Mouse (Mus musculus) liver, adult 2 months (tissue): ENCODE measurements at regions not wholly inside any gene's neighbourhood (a gene's known extent, or its start where the extent isn't known, plus 50 kb on each side); places are given as distances from the start of the nearest gene placed in this dataset.

ENCODE experiments used
- DNase-seq: peaks from one replicate; pipeline ENCODE4 v3.0.0-alpha.2; 2011; ENCODE audit warnings: low read depth, low spot score; ENCODE audit errors: extremely low read depth
- H3K27ac ChIP-seq: fragments of 200-500 bp; replicated peaks from 2 replicates; pipeline ENCODE4 v1.5.1; 2012; ENCODE audit warnings: low read depth, mild to moderate bottlenecking, control low read depth, inconsistent platforms, low read length; ENCODE audit not compliant: insufficient read depth
- H3K27me3 ChIP-seq: fragments of 200-500 bp; 2 replicates; pipeline ENCODE4 v1.6.1; 2012; ENCODE audit warnings: mild to moderate bottlenecking, moderate library complexity, low read length, inconsistent platforms; ENCODE audit not compliant: control insufficient read depth, insufficient read depth
- H3K36me3 ChIP-seq: fragments of 200-500 bp; 2 replicates; pipeline ENCODE4 v1.6.1; 2012; ENCODE audit warnings: low read length, inconsistent platforms; ENCODE audit not compliant: control insufficient read depth, insufficient read depth
- H3K4me1 ChIP-seq: fragments of 200-500 bp; 2 replicates; pipeline ENCODE4 v1.6.1; 2011; ENCODE audit warnings: low read length; ENCODE audit not compliant: control insufficient read depth, insufficient read depth
- H3K4me3 ChIP-seq: fragments of 200-500 bp; 2 replicates; pipeline ENCODE4 v1.5.1; 2011; ENCODE audit warnings: low read depth, mild to moderate bottlenecking, control low read depth, low read length, moderate library complexity; ENCODE audit not compliant: insufficient read depth
- H3K79me2 ChIP-seq: fragments of 200-500 bp; 2 replicates; pipeline ENCODE4 v1.6.1; 2012; ENCODE audit warnings: inconsistent platforms, mild to moderate bottlenecking, low read length, moderate library complexity; ENCODE audit not compliant: control insufficient read depth, insufficient read depth
- H3K9ac ChIP-seq: fragments of 200-500 bp; 2 replicates; pipeline ENCODE4 v1.6.1; 2012; ENCODE audit warnings: low read depth, mild to moderate bottlenecking, control low read depth, inconsistent platforms, low read length
- CTCF ChIP-seq: fragments of 200-500 bp; IDR thresholded peaks from 2 replicates; pipeline ENCODE4 v1.5.1; 2011; ENCODE audit warnings: low read depth, low read length, control low read depth
- POLR2A ChIP-seq: fragments of 200-500 bp; IDR thresholded peaks from 2 replicates; pipeline ENCODE4 v1.6.1; 2011; ENCODE audit warnings: low read length, control low read depth; ENCODE audit not compliant: insufficient read depth; ENCODE audit errors: extremely low read depth
- WGBS: fragments of 180-500 bp; shearing (Covaris S2); methylation state at CpG from one replicate; pipeline ENCODE4 v1.1.7; 2018; 5-methylcytosine and 5-hydroxymethylcytosine counted together

DNA sequence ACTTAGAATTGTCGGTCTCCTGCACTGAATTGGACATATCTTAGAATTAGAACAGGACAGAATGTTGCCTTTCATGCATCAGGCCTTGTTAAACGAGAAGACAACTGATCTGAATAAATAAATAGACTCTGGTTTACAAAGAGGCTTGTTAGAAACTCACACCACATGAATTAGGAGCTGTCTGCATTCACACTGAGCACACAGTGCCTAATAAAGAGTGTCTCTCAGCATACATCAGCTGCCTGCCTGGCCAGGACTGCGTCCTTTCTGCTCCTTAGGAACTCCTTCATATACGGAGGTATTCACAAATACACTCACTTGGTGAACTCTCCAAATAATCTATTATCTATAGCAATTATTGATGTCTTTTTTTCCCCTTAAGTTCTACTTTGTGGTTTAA is 96.9 kb upstream of the Sgk1 start:
- Histone ChIP-seq H3K36me3 (no peaks in the 10 kb centered on the region), H3K27ac (no peak overlapping the region), H3K79me2 (no peaks in the 10 kb centered on the region), H3K4me1 (no peaks in the 10 kb centered on the region), H3K9ac (no peak overlapping the region), H3K4me3 (no peak overlapping the region), H3K27me3 (no peaks in the 10 kb centered on the region)
- TF ChIP-seq POLR2A (no peak), CTCF (no peak)
- 85% methylated on average over 4 of the region's 4 CpGs for WGBS
- DNase-seq = no peak

DNA sequence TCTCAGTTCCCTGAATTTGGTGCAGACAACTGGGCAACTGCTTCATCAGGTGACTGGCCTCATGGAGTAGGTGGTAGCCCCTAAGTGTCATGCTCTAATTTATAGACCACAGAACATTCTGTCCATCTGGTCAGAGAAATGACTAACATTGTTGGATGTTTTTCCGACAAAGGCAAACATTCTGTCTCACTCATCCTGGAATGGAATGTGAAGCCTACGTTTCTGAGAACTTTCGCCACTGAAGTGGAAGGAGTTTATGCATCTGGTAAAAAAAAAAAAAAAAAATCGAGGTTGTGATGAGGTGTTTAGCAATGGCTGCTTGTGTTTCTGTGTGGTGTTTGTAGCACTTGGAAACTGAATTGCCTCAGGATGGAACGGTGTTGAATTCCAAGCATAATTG is 96.2 kb upstream of the Sgk1 start:
- Histone ChIP-seq H3K27ac (no peak overlapping the region), H3K4me1 (no peaks in the 10 kb centered on the region), H3K9ac (no peak overlapping the region), H3K36me3 (no peaks in the 10 kb centered on the region), H3K4me3 (no peak overlapping the region), H3K27me3 (no peaks in the 10 kb centered on the region), H3K79me2 (no peaks in the 10 kb centered on the region)
- WGBS = 78% methylated on average over 5 of the region's 5 CpGs
- no peak for DNase-seq
- TF ChIP-seq CTCF (no peak), POLR2A (no peak)

DNA sequence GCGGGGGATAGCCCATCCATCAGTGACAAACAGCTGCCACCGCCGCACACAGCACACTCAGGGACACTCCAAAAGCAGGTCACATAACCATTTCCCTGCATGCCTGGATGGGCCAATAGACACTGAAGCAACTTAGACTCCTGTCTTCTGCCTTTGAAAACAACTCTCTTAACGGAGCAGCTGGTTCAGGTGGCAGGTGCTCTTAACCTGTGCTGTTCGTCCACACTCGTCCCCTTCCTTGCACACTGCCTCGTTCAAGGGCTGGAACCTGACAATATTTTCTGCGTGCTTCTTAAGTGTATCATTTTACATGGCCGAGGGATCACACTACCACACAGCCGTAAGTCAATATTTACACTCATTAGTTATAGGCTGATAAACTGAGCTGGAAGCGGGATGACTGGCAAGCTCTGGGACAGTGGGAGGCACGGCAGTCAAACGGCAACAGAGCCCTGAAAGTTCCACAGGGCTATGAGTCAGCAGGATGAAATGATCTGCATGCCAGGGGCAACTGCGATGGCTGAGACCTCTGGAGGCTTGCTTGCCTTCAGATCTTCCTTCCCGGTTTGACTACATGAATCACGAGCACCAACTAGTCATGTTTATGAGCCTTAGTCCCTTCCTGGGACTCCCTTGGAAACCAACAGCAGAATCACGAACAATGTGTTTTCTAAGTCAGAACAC is 92.0 kb upstream of the Sgk1 start:
- TF ChIP-seq CTCF (no peak), POLR2A (no peak)
- Histone ChIP-seq H3K27ac (no peak overlapping the region), H3K79me2 (no peaks in the 10 kb centered on the region), H3K36me3 (no peaks in the 10 kb centered on the region), H3K27me3 (no peaks in the 10 kb centered on the region), H3K9ac (no peak overlapping the region), H3K4me1 (no peaks in the 10 kb centered on the region), H3K4me3 (no peak overlapping the region)
- DNase-seq = no peak
- WGBS = 39% methylated on average over 17 of the region's 17 CpGs

DNA sequence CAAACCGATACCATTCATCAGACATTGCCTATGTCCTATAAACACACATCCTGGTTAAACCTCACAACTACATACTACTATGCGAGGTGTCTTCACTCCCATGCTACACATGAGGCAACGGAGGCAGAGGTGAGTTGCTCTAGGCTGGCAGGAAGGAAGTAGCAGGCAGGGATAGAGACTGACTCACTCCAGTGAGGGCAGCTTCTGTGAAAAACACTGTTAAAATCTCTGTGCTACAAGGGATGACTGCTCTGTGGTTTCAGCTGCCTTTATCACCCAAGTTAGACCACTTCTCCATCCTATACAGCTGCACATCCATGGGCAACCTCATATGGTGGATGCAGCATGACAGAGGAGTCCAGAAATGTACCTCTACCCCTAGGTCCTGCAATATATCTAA is 91.0 kb upstream of the Sgk1 start:
- Histone ChIP-seq H3K36me3 (no peaks in the 10 kb centered on the region), H3K27ac (no peak overlapping the region), H3K79me2 (no peaks in the 10 kb centered on the region), H3K4me1 (no peaks in the 10 kb centered on the region), H3K27me3 (no peaks in the 10 kb centered on the region), H3K9ac (no peak overlapping the region), H3K4me3 (no peak overlapping the region)
- no peak for DNase-seq
- TF ChIP-seq POLR2A = no peak
- no peak for TF ChIP-seq CTCF
- 86% methylated on average over 3 of the region's 3 CpGs for WGBS

DNA sequence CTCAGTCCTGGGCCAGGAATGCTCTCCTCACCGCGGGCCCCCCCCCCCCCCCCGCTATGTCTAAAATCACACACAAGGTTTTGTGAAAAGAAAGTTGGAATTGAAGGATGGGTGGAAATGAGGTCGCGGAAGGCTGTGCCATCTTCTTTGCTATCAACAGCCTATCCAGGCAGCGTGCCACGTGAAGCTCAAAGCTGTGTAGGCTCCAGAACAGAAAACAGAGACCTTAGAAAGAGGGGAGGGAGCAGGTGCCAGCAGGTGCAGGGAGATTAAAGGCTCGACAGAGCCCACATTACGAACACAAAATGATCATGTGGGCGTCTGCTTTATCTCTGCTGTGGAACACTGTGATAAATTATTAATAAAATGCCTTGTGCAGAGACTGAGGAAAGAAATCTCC is 89.6 kb upstream of the Sgk1 start:
- Histone ChIP-seq H3K27me3 (no peaks in the 10 kb centered on the region), H3K27ac (no peak overlapping the region), H3K4me1 (no peaks in the 10 kb centered on the region), H3K79me2 (no peaks in the 10 kb centered on the region), H3K4me3 (no peak overlapping the region), H3K36me3 (no peaks in the 10 kb centered on the region), H3K9ac (no peak overlapping the region)
- no peak for TF ChIP-seq POLR2A
- no peak for TF ChIP-seq CTCF
- no peak for DNase-seq
- 65% methylated on average over 10 of the region's 10 CpGs for WGBS

GRCm38 (mm10) chr10:21793641-21794040 is 88.3 kb upstream of the Sgk1 start:
- 94% methylated on average over 11 of the region's 11 CpGs for WGBS
- no peak for DNase-seq
- Histone ChIP-seq H3K4me3 (no peak overlapping the region), H3K9ac (no peak overlapping the region), H3K27ac (no peak overlapping the region), H3K36me3 (no peaks in the 10 kb centered on the region), H3K4me1 (no peaks in the 10 kb centered on the region), H3K27me3 (no peaks in the 10 kb centered on the region), H3K79me2 (no peaks in the 10 kb centered on the region)
- TF ChIP-seq CTCF = no peak
